Mouse (Mus musculus) hindbrain, embryonic 12.5 days (tissue): ENCODE measurements at regions not wholly inside any gene's neighbourhood (a gene's known extent, or its start where the extent isn't known, plus 50 kb on each side); places are given as distances from the start of the nearest gene placed in this dataset.
A peak's percentile ranks its signal among the peaks of the same experiment; 100 is the strongest.

Experiments used
- ATAC-seq: fragments of 200-750 bp; cut with Nextera tagmentation; 2 replicates; pipeline ENCODE4 v1.8.0; 2017; ENCODE audit warnings: moderate TSS enrichment; ENCODE audit not compliant: low FRiP score
- H3K27ac ChIP-seq: fragments of 300-500 bp; sonication (generic); 2 replicates; pipeline ENCODE4 v1.5.1; 2016; ENCODE audit warnings: mild to moderate bottlenecking
- H3K27me3 ChIP-seq: fragments of 300-500 bp; sonication (generic); 2 replicates; pipeline ENCODE4 v1.6.1; 2016; ENCODE audit warnings: mild to moderate bottlenecking
- H3K36me3 ChIP-seq: fragments of 300-500 bp; sonication (generic); 2 replicates; pipeline ENCODE4 v1.6.1; 2016; ENCODE audit warnings: mild to moderate bottlenecking
- H3K4me1 ChIP-seq: fragments of 300-500 bp; sonication (generic); 2 replicates; pipeline ENCODE4 v1.6.1; 2016
- H3K4me2 ChIP-seq: fragments of 300-500 bp; sonication (generic); replicated peaks from 2 replicates; pipeline ENCODE4 v1.6.1; 2016; ENCODE audit warnings: mild to moderate bottlenecking
- H3K4me3 ChIP-seq: fragments of 300-500 bp; sonication (generic); 2 replicates; pipeline ENCODE4 v1.5.1; 2016; ENCODE audit warnings: mild to moderate bottlenecking
- H3K9ac ChIP-seq: fragments of 300-500 bp; sonication (generic); 2 replicates; pipeline ENCODE4 v1.6.1; 2016; ENCODE audit warnings: mild to moderate bottlenecking, moderate library complexity
- H3K9me3 ChIP-seq: fragments of 300-500 bp; sonication (generic); replicated peaks from 2 replicates; pipeline ENCODE4 v1.6.1; 2016; ENCODE audit warnings: mild to moderate bottlenecking
- WGBS: fragments of 180-500 bp; shearing (Covaris S2); methylation state at CpG from one replicate; pipeline ENCODE4 v1.1.7; 2016; 5-methylcytosine and 5-hydroxymethylcytosine counted together

- Histone ChIP-seq H3K9ac (no peak overlapping the region), H3K36me3 (no peaks in the 10 kb centered on the region), H3K27me3 (no peaks in the 10 kb centered on the region), H3K9me3 (no peaks in the 10 kb centered on the region), H3K4me2 (no peak overlapping the region), H3K4me3 (no peak overlapping the region), H3K4me1 (no peaks in the 10 kb centered on the region), H3K27ac (no peak overlapping the region)
- WGBS = 33% methylated on average over 7 of the region's 7 CpGs
- no peak for ATAC-seq
Observed at GRCm38 (mm10) chr11:64752816-64753215, 226.0 kb upstream of the Elac2 start.

GRCm38 (mm10) chr11:64754076-64754475 lies 224.8 kb upstream of the Elac2 start:
- H3K27me3 ChIP-seq = no peaks in the 10 kb centered on the region
- no peaks in the 10 kb centered on the region for H3K9me3 ChIP-seq
- H3K27ac ChIP-seq = no peak overlapping the region
- no peaks in the 10 kb centered on the region for H3K4me1 ChIP-seq
- no peak overlapping the region for H3K4me2 ChIP-seq
- 62% methylated on average over 5 of the region's 5 CpGs for WGBS
- ATAC-seq = no peak
- no peak overlapping the region for H3K4me3 ChIP-seq
- H3K9ac ChIP-seq = no peak overlapping the region
- H3K36me3 ChIP-seq = no peaks in the 10 kb centered on the region

GRCm38 (mm10) chr11:64755563-64755962 lies 223.3 kb upstream of the Elac2 start:
- 97% methylated on average over 1 of the region's 1 CpGs for whole genome bisulfite sequencing
- no peak for ATAC-seq

GRCm38 (mm10) chr11:64760626-64761025 lies 218.2 kb upstream of the Elac2 start:
- Histone ChIP-seq H3K9me3 (no peaks in the 10 kb centered on the region), H3K9ac (no peak overlapping the region), H3K4me1 (no peaks in the 10 kb centered on the region; the same call in 1 of the 2 replicates), H3K4me2 (no peak overlapping the region), H3K27ac (no peak overlapping the region), H3K36me3 (no peaks in the 10 kb centered on the region), H3K27me3 (no peaks in the 10 kb centered on the region), H3K4me3 (no peak overlapping the region)
- WGBS = 95% methylated on average over 3 of the region's 3 CpGs
- no peak for ATAC-seq

More at GRCm38 (mm10) chr11:64755563-64755962, 223.3 kb upstream of the Elac2 start:
- no peak overlapping the region for H3K27ac ChIP-seq
- H3K4me2 ChIP-seq = no peak overlapping the region
- no peaks in the 10 kb centered on the region for H3K27me3 ChIP-seq
- no peaks in the 10 kb centered on the region for H3K9me3 ChIP-seq
- H3K4me1 ChIP-seq = no peaks in the 10 kb centered on the region
- no peaks in the 10 kb centered on the region for H3K36me3 ChIP-seq
- no peak overlapping the region for H3K9ac ChIP-seq
- no peak overlapping the region for H3K4me3 ChIP-seq

- no peak for ATAC-seq
- H3K9me3 ChIP-seq = no peaks in the 10 kb centered on the region
- H3K9ac ChIP-seq = no peak overlapping the region
- WGBS = 82% methylated on average over 3 of the region's 3 CpGs
- no peaks in the 10 kb centered on the region for H3K27me3 ChIP-seq
- no peak overlapping the region for H3K4me3 ChIP-seq
- no peak overlapping the region for H3K27ac ChIP-seq
- H3K36me3 ChIP-seq = no peaks in the 10 kb centered on the region
- no peaks in the 10 kb centered on the region; the same call in 1 of the 2 replicates for H3K4me1 ChIP-seq
- no peak overlapping the region for H3K4me2 ChIP-seq
Observed at GRCm38 (mm10) chr11:64762755-64763154, 216.1 kb upstream of the Elac2 start.

- ATAC-seq = no peak
- Histone ChIP-seq H3K27ac (no peak overlapping the region), H3K9ac (no peak overlapping the region), H3K36me3 (no peaks in the 10 kb centered on the region), H3K9me3 (no peaks in the 10 kb centered on the region), H3K27me3 (no peaks in the 10 kb centered on the region), H3K4me3 (no peak overlapping the region), H3K4me2 (no peak overlapping the region), H3K4me1 (no peaks in the 10 kb centered on the region; the same call in 1 of the 2 replicates)
- 40% methylated on average over 6 of the region's 6 CpGs for WGBS
Observed at GRCm38 (mm10) chr11:64764056-64764455, 214.8 kb upstream of the Elac2 start.

GRCm38 (mm10) chr11:64776691-64777090 lies 202.1 kb upstream of the Elac2 start:
- no peaks in the 10 kb centered on the region for H3K27me3 ChIP-seq
- 85% methylated on average over 5 of the region's 5 CpGs for WGBS
- H3K9ac ChIP-seq = no peak overlapping the region
- no peaks in the 10 kb centered on the region for H3K36me3 ChIP-seq
- H3K9me3 ChIP-seq = no peaks in the 10 kb centered on the region
- H3K4me1 ChIP-seq = no peaks in the 10 kb centered on the region
- ATAC-seq = no peak
- no peak overlapping the region for H3K4me2 ChIP-seq
- H3K4me3 ChIP-seq = no peak overlapping the region
- no peak overlapping the region for H3K27ac ChIP-seq

- H3K9me3 ChIP-seq = no peaks in the 10 kb centered on the region
- no peaks in the 10 kb centered on the region for H3K27me3 ChIP-seq
- peaks cover 16% of the 10 kb centered on the region for H3K4me1 ChIP-seq
- no peaks in the 10 kb centered on the region for H3K36me3 ChIP-seq
- 42% methylated on average over 21 of the region's 21 CpGs for WGBS
- no peak overlapping the region for H3K4me3 ChIP-seq
- H3K27ac ChIP-seq = peak overlapping the region; percentile 30; the same call in 1 of the 2 replicates
- ATAC-seq = no peak
- peak overlapping the region; percentile 33 for H3K4me2 ChIP-seq
- H3K9ac ChIP-seq = no peak overlapping the region
Observed at GRCm38 (mm10) chr11:64800246-64801121, 178.4 kb upstream of the Elac2 start.

- no peak overlapping the region for H3K9ac ChIP-seq
- H3K4me3 ChIP-seq = no peak overlapping the region
- H3K36me3 ChIP-seq = no peaks in the 10 kb centered on the region
- peaks cover 16% of the 10 kb centered on the region for H3K4me1 ChIP-seq
- ATAC-seq = no peak
- 53% methylated on average over 10 of the region's 10 CpGs for WGBS
- no peak overlapping the region for H3K4me2 ChIP-seq
- H3K27me3 ChIP-seq = no peaks in the 10 kb centered on the region
- H3K9me3 ChIP-seq = no peaks in the 10 kb centered on the region
- no peak overlapping the region for H3K27ac ChIP-seq
Observed at GRCm38 (mm10) chr11:64801351-64801750, 177.5 kb upstream of the Elac2 start.

- H3K9ac ChIP-seq = no peak overlapping the region
- no peaks in the 10 kb centered on the region for H3K9me3 ChIP-seq
- no peaks in the 10 kb centered on the region for H3K36me3 ChIP-seq
- ATAC-seq = no peak
- 68% methylated on average over 3 of the region's 3 CpGs for WGBS
- H3K27me3 ChIP-seq = no peaks in the 10 kb centered on the region
- H3K4me3 ChIP-seq = no peak overlapping the region
- H3K27ac ChIP-seq = no peak overlapping the region
- no peak overlapping the region for H3K4me2 ChIP-seq
- H3K4me1 ChIP-seq = peaks cover 9% of the 10 kb centered on the region
Observed at GRCm38 (mm10) chr11:64805567-64805966, 173.3 kb upstream of the Elac2 start.

GRCm38 (mm10) chr11:64812408-64812807 lies 166.4 kb upstream of the Elac2 start:
- Histone ChIP-seq H3K9me3 (no peaks in the 10 kb centered on the region), H3K27me3 (no peaks in the 10 kb centered on the region), H3K4me2 (no peak overlapping the region), H3K9ac (no peak overlapping the region), H3K4me1 (no peaks in the 10 kb centered on the region), H3K27ac (no peak overlapping the region), H3K36me3 (no peaks in the 10 kb centered on the region), H3K4me3 (no peak overlapping the region)
- no peak for ATAC-seq
- whole genome bisulfite sequencing = 81% methylated on average over 6 of the region's 6 CpGs

GRCm38 (mm10) chr11:64829429-64829828 lies 149.4 kb upstream of the Elac2 start:
- H3K9ac ChIP-seq = no peak overlapping the region
- no peak for ATAC-seq
- H3K4me1 ChIP-seq = peaks cover 7% of the 10 kb centered on the region
- WGBS = 73% methylated on average over 5 of the region's 5 CpGs
- no peak overlapping the region for H3K4me2 ChIP-seq
- H3K9me3 ChIP-seq = no peaks in the 10 kb centered on the region
- H3K4me3 ChIP-seq = no peak overlapping the region
- no peak overlapping the region for H3K27ac ChIP-seq
- H3K27me3 ChIP-seq = no peaks in the 10 kb centered on the region
- no peaks in the 10 kb centered on the region for H3K36me3 ChIP-seq

GRCm38 (mm10) chr11:64832453-64832852 lies 146.4 kb upstream of the Elac2 start:
- Histone ChIP-seq H3K36me3 (no peaks in the 10 kb centered on the region), H3K9ac (no peak overlapping the region), H3K27ac (no peak overlapping the region), H3K4me1 (peaks cover 7% of the 10 kb centered on the region), H3K4me2 (no peak overlapping the region), H3K9me3 (no peaks in the 10 kb centered on the region), H3K27me3 (no peaks in the 10 kb centered on the region), H3K4me3 (no peak overlapping the region)
- 66% methylated on average over 5 of the region's 5 CpGs for WGBS
- ATAC-seq = no peak
